Mouse (Mus musculus) lung, adult 2 months (tissue): Measurements from ENCODE around the gene Taar9.
"Not testable (repeated sequence)": the region's sequence is repeated elsewhere in the genome, so short reads cannot be mapped to it uniquely, and the experiment has no call there.

Source experiments
- CTCF ChIP-seq: fragments of 200-500 bp; IDR thresholded peaks from 2 replicates; pipeline ENCODE4 v1.5.1; 2011; ENCODE audit warnings: mild to moderate bottlenecking, low read length, control low read depth; ENCODE audit not compliant: insufficient read depth
- POLR2A ChIP-seq: fragments of 200-500 bp; IDR thresholded peaks from 2 replicates; pipeline ENCODE4 v1.6.1; 2011; ENCODE audit warnings: low read depth, mild to moderate bottlenecking, control low read depth, low read length, borderline replicate concordance; ENCODE audit errors: extremely low read depth

DNA sequence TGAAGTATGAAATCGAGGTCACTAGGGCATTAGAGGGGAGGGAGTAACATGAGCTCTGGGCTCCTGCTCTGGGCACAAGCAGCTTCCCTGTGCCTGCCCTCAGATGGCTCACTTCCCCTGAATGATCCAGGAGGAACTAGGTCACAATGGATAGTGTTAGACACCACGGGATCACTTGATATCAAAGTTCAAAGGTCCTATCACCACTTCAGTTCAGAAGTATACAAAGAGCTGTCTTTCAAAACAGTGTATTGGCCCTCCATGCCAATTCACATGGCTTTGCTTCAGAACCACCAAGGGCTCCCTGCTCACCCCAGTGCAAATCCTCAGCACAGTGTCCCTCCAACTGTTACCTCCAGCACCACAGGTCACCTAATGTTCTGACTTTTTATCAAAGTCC, 34.6 kb downstream of the Taar9 start:
- TF ChIP-seq POLR2A, CTCF: not testable (repeated sequence)
